Mouse (Mus musculus) ovary, postnatal 36 days (tissue): Measurements from ENCODE around the gene Rps29.
A peak's percentile ranks its signal among the peaks of the same experiment; 100 is the strongest.
"Not testable (repeated sequence)": the region's sequence is repeated elsewhere in the genome, so short reads cannot be mapped to it uniquely, and the experiment has no call there.

Experiments used
- DNase-seq: peaks from one replicate; pipeline ENCODE4 v3.0.0; 2022; ENCODE audit warnings: low spot score, mixed read lengths

The Rps29 gene

GRCm38 (mm10) chr12:69177526-69177925, 18.5 kb upstream of the Rps29 start:
- DNase-seq: no peak

- DNase-seq: no peak
Measured at GRCm38 (mm10) chr12:69175975-69176374, 17.0 kb upstream of the Rps29 start.

- DNase-seq: no peak
Measured at GRCm38 (mm10) chr12:69171307-69171706, 12.3 kb upstream of the Rps29 start.

DNA sequence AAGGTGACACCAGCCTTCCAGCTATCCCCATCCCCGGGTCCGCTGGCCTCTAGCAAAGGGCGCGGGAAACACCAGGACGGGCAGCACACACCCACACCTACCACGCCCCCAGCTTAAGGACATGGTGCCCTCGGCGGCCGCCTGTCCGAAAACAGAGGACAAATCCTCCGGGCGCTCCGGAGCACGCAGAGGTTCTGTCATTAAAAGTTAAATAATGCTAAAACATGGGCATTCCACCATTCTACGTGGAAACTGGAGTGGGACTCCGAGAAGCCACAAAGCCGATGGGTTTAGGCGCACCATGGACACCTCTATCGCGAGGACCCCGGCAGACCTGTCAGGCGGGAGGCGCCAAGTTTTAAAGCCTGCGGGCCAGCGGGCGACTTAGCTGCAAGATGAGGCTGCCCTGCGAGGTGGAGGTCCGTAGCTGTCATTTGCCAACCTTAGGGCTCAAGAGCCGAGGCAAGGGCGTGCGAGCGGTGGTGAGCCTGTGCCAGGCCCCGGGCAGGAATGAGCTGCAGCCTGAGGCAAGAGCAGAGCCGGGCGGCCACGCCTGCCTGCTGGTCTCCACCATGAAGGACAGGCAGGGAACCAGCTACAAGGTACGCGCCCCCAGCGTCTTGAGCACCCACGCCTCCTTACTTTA, 9.6 kb upstream of the Rps29 start, which contains the start of gene Lrr1:
Gene Lrr1 (plus strand): TSS at position 354 of the 646 bp plus-strand sequence.
- DNase-seq: peak; percentile 84

GRCm38 (mm10) chr12:69167656-69168460, 8.9 kb upstream of the Rps29 start:
- no peak for DNase-seq

- DNase-seq: not testable (repeated sequence)
Measured at GRCm38 (mm10) chr12:69166861-69167581, 8.0 kb upstream of the Rps29 start.

DNA sequence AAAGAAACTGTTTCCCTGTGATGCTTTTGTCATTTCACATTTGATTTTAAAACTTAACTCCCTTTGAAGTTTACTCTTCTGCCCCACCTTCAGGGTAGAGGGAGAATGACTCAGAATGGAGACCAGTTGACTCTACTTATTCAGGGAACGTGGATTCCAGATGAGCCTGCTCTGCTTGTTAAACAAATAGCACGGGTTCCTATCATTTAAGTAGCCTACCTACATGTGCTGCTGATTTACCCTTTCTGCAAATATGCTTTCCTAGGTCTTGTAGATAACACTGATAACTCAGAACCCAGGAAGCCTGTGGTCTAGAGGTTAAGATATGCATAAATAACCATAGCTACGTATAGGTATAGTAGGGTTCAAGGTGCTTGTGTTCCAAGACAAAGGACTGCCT, 5.9 kb upstream of the Rps29 start:
- DNase-seq: no peak

GRCm38 (mm10) chr12:69163586-69163985, 4.6 kb upstream of the Rps29 start:
- DNase-seq: not testable (repeated sequence)

- DNase-seq: not testable (repeated sequence)
Measured at GRCm38 (mm10) chr12:69160677-69161076, 1.7 kb upstream of the Rps29 start.

- no peak for DNase-seq
Measured at GRCm38 (mm10) chr12:69159578-69159940, 573 bp upstream of the Rps29 start.

DNA sequence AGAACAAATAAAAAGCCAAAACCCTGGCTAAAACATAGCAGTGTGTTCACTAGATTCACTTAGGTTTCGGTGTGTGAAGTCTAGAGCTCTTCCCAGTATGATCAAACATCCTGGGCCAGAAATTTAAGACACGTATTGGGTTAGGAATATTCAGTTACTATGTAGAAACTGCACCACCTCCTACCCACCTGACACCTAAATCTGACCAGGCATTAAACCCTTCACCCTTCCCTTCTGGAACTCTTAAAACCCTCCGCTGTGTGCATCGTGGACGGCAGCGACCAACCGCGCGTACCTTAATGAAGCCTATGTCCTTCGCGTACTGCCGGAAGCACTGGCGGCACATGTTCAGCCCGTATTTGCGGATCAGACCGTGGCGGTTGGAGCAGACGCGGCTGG, 621 bp downstream of the Rps29 start:
- no peak for DNase-seq

GRCm38 (mm10) chr12:69157107-69157506, 1.9 kb downstream of the Rps29 start:
- DNase-seq: no peak

GRCm38 (mm10) chr12:69156436-69156835, 2.5 kb downstream of the Rps29 start:
- no peak for DNase-seq

- DNase-seq: no peak
Measured at GRCm38 (mm10) chr12:69155923-69156322, 3.1 kb downstream of the Rps29 start.

- DNase-seq: no peak
Measured at GRCm38 (mm10) chr12:69150049-69150448, 8.9 kb downstream of the Rps29 start.

- DNase-seq: no peak
Measured at GRCm38 (mm10) chr12:69147166-69147735, 11.7 kb downstream of the Rps29 start.

DNA sequence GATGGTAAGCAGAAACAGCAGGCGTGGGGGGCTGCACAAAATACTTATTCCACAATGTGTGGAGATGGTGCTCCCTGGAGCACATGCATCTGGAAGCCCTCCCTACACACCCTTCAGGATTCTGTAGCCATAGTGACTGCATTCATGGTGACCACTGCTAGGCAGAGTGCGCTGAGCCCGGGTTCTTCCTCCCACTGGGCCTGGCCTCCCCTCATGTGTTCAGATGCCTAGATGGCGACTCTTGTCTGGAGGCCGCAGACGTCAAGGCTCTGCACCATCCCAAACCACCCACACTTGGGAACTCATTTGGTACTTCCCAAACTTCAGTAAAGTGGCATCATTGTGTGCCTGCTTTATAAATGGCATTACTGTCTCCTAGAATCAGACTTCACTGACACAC, 15.5 kb downstream of the Rps29 start:
- DNase-seq: no peak

DNA sequence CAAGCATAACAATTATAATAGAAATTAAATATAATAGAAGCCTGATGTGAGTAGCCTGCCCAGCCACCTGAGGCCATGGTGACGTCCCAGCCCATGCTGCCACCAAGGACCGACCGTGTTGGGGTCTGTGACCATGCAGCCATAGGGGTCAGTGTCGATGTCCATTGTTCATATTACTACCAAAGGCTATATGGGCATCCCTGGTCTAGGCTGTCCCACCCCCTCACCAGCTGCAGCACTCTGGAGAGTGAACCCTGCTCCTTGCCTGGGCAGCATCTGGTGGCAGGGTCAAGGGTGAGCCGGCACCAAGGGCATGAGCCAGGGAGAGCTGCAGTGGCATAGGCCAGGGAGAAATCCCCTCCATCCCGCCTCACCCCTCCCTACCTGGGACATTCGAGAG, 19.1 kb downstream of the Rps29 start:
- DNase-seq: no peak

DNA sequence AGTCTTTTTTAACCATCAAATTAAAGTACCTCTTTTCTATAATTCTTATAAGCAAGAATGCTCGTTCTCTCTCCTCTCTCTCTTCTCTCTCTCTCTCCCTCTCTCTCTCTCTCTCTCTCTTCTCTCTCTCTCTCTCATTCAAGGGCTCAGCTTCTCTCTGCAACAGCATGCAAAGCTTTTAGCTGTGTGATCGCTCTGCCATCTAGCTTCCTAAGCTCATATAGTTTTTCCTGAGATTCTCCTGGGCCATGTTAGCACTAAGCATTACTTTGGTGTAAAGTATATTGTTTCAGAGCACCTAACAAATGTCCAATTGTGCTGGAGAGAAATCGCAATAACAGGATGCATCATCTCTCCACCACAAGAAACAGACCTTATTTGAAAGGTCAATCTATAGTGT, 19.8 kb downstream of the Rps29 start:
- DNase-seq: no peak

GRCm38 (mm10) chr12:69131981-69132380, 27.0 kb downstream of the Rps29 start:
- peak; percentile 31 for DNase-seq

- DNase-seq: no peak
Measured at GRCm38 (mm10) chr12:69131267-69131666, 27.7 kb downstream of the Rps29 start.

GRCm38 (mm10) chr12:69130486-69130885, 28.5 kb downstream of the Rps29 start:
- DNase-seq: no peak
